Mouse (Mus musculus) heart, postnatal 14 days (tissue): ENCODE measurements around the gene Nae1. TPM values are rescaled to one million over a fixed set of nuclear protein-coding genes. Genes with fewer than 3 reads are reported as not detected.
"Not testable (repeated sequence)": the region's sequence is repeated elsewhere in the genome, so short reads cannot be mapped to it uniquely, and the experiment has no call there.

Experiments used
- DNase-seq, 2 experiments: peaks; one replicate each; pipeline ENCODE4 v3.0.0; 2021 to 2022
- intact Hi-C: fragments of 180-260 bp; cut with DNase I; formaldehyde crosslinking; loops from one replicate; pipeline ENCODE4 v1.15.1; 2025
- long read RNA-seq, 2 experiments: library from polyadenylated mRNA; stranded (forward); transcript quantifications; one replicate each; pipeline ENCODE4 v2.0.0; 2021
- total RNA-seq, 2 experiments: library from RNA; stranded (reverse); gene quantifications; 2 replicates each; pipeline ENCODE4 v1.2.3; 2021

The Nae1 gene
- 10 to 100 TPM; 28.3 to 30.0 TPM for total RNA-seq
- long read RNA-seq, experiment 1, transcript Nae1-201 (20 exons, 1,808 nt): major isoform, 90 of 102 reads
- long read RNA-seq, experiment 1, partial matches to known transcripts: 1 of 102 reads
- long read RNA-seq, experiment 1, other reads (novel, unspliced or antisense): 8 of 102 reads
- long read RNA-seq, experiment 2, transcript Nae1-201 (20 exons, 1,808 nt): major isoform, 48 of 56 reads
- long read RNA-seq, experiment 2, partial matches to known transcripts: 2 of 56 reads
- long read RNA-seq, experiment 2, other reads (novel, unspliced or antisense): 5 of 56 reads

GRCm38 (mm10) chr8:104533971-104534778, at the start of gene Nae1, which contains the start of gene Car7:
Gene Nae1 (minus strand): TSS chr8:104534637.
Gene Car7 (plus strand): TSS chr8:104534689.
- intact Hi-C loops: loop anchor here (1.0 to 5.0 kb wide), 2 partner anchors 35 to 192 kb away; no protein-coding TSS in a partner anchor
- DNase-seq: peak; percentile 97 to 98

- DNase-seq, intact Hi-C loops: not testable (repeated sequence)
Measured at GRCm38 (mm10) chr8:104577606-104578005, 43.2 kb upstream of the Nae1 start.

GRCm38 (mm10) chr8:104576820-104577219, 42.4 kb upstream of the Nae1 start:
- intact Hi-C loops: no loop called here

GRCm38 (mm10) chr8:104570436-104571343, 36.3 kb upstream of the Nae1 start:
- peak; percentile 89 to 90 for DNase-seq
- intact Hi-C loops: loop anchor here (1.0 to 5.0 kb wide), 2 partner anchors 226 to 318 kb away; partner anchors contain the start of gene Cklf

More at GRCm38 (mm10) chr8:104576820-104577219, 42.4 kb upstream of the Nae1 start:
- no peak for DNase-seq

- peak in 1 of 2 experiments; percentile 44 for DNase-seq
- intact Hi-C loops: loop anchor here (1.0 to 5.0 kb wide), 2 partner anchors 35 to 127 kb away; partner anchors contain the start of genes Car7, Dync1li2 and Nae1
Measured at GRCm38 (mm10) chr8:104569559-104569958, 35.1 kb upstream of the Nae1 start.

GRCm38 (mm10) chr8:104565457-104565798, 31.0 kb upstream of the Nae1 start:
- intact Hi-C loops: loop anchor here (5.0 kb wide), 1 partner anchor 123 kb away; the partner anchor contains the start of gene Dync1li2

GRCm38 (mm10) chr8:104564633-104565456, 30.4 kb upstream of the Nae1 start:
- intact Hi-C loops: loop anchor here (5.0 kb wide), 1 partner anchor 123 kb away; the partner anchor contains the start of gene Dync1li2
- DNase-seq: peak; percentile 88 to 92

More at GRCm38 (mm10) chr8:104565457-104565798, 31.0 kb upstream of the Nae1 start:
- DNase-seq: no peak

GRCm38 (mm10) chr8:104560731-104561130, 26.3 kb upstream of the Nae1 start:
- intact Hi-C loops: no loop called here
- no peak for DNase-seq

- intact Hi-C loops: no loop called here
- no peak for DNase-seq
Measured at GRCm38 (mm10) chr8:104557226-104557625, 22.8 kb upstream of the Nae1 start.

- DNase-seq: no peak
- intact Hi-C loops: no loop called here
Measured at GRCm38 (mm10) chr8:104555191-104555590, 20.8 kb upstream of the Nae1 start.

GRCm38 (mm10) chr8:104543440-104544045, 9.1 kb upstream of the Nae1 start:
- DNase-seq: peak; percentile 17 to 41
- intact Hi-C loops: no loop called here

- DNase-seq: no peak
- intact Hi-C loops: no loop called here
Measured at GRCm38 (mm10) chr8:104542160-104542559, 7.7 kb upstream of the Nae1 start.

GRCm38 (mm10) chr8:104541515-104541880, 7.1 kb upstream of the Nae1 start:
- DNase-seq: no peak

GRCm38 (mm10) chr8:104540710-104541514, 6.5 kb upstream of the Nae1 start:
- DNase-seq: peak; percentile 28
- intact Hi-C loops: no loop called here

More at GRCm38 (mm10) chr8:104541515-104541880, 7.1 kb upstream of the Nae1 start:
- intact Hi-C loops: no loop called here

GRCm38 (mm10) chr8:104540238-104540637, 5.8 kb upstream of the Nae1 start:
- intact Hi-C loops: no loop called here

GRCm38 (mm10) chr8:104539566-104539965, 5.1 kb upstream of the Nae1 start:
- intact Hi-C loops: loop anchor here (5.0 kb wide), 1 partner anchor 102 kb away; no protein-coding TSS in a partner anchor
- no peak for DNase-seq

More at GRCm38 (mm10) chr8:104540238-104540637, 5.8 kb upstream of the Nae1 start:
- no peak for DNase-seq

- no peak for DNase-seq
- intact Hi-C loops: loop anchor here (5.0 kb wide), 1 partner anchor 102 kb away; no protein-coding TSS in a partner anchor
Measured at GRCm38 (mm10) chr8:104538896-104539295, 4.5 kb upstream of the Nae1 start.

GRCm38 (mm10) chr8:104536028-104536427, 1.6 kb upstream of the Nae1 start:
- intact Hi-C loops: loop anchor here (5.0 kb wide), 1 partner anchor 99 kb away; no protein-coding TSS in a partner anchor
- no peak for DNase-seq
